Mouse (Mus musculus) ES-Bruce4 (cell line): ENCODE measurements at regions not wholly inside any gene's neighbourhood (a gene's known extent, or its start where the extent isn't known, plus 50 kb on each side); places are given as distances from the start of the nearest gene placed in this dataset.

ENCODE experiments used
- CTCF ChIP-seq: IDR thresholded peaks from one replicate; pipeline ENCODE4 v1.8.1; 2011; ENCODE audit warnings: low read depth, low read length
- EP300 ChIP-seq: IDR thresholded peaks from 2 replicates; pipeline ENCODE4 v1.6.1; 2011; ENCODE audit warnings: low read depth, low read length; ENCODE audit not compliant: insufficient read depth
- POLR2A ChIP-seq: IDR thresholded peaks from one replicate; pipeline ENCODE4 v1.8.1; 2011; ENCODE audit warnings: low read length; ENCODE audit not compliant: insufficient read depth

- no peak for TF ChIP-seq POLR2A
- no peak for TF ChIP-seq CTCF
- no peak for TF ChIP-seq EP300
Observed at GRCm38 (mm10) chr14:102118166-102118565, 388.4 kb downstream of the Lmo7 start.
